Mouse (Mus musculus) cerebellum, adult 9-10 months (tissue): Measurements from ENCODE around the gene Prc1.

Experiments used
- DNase-seq: peaks from one replicate; pipeline ENCODE4 v3.0.0; 2022

Gene Prc1

DNA sequence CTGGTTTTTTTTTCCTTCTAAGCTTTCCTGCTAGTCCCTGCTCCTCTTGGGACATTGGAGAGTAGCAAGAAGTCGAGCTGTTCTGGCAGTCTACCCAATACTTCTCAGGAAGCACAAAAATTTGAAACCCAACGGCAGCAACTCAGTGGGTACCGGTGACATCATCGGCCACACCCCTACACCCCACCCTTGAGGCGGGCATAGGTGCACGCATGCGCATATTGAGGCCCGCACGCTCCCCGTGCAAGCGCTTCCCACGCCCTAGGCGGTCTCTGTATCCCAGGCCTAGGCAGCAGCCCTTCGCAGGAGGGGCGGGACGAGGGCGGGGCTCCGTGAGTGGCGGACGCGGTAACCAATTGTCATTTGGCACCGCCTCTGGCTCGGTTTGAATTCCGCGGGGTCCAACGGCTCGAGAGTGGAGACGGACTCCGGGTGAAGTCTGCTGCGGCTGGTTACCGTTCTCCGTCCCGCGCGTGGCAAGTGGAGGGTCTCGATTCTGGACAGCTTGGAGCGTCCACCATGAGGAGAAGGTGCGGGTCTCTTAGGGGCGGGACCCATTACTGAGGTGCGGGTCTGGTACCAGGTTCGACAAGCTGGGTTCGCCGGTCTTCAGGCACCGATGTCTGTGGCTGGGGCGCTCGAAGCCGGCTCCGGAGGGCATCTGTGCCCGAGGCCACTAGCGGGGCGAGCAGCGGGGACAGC is at the start of gene Prc1:
TSS of gene Prc1 (plus strand) at position 389 of the 702 bp plus-strand sequence.
- DNase-seq: peak; percentile 99

GRCm38 (mm10) chr7:80244851-80245250 is 49.4 kb upstream of the Prc1 start:
- no peak for DNase-seq

DNA sequence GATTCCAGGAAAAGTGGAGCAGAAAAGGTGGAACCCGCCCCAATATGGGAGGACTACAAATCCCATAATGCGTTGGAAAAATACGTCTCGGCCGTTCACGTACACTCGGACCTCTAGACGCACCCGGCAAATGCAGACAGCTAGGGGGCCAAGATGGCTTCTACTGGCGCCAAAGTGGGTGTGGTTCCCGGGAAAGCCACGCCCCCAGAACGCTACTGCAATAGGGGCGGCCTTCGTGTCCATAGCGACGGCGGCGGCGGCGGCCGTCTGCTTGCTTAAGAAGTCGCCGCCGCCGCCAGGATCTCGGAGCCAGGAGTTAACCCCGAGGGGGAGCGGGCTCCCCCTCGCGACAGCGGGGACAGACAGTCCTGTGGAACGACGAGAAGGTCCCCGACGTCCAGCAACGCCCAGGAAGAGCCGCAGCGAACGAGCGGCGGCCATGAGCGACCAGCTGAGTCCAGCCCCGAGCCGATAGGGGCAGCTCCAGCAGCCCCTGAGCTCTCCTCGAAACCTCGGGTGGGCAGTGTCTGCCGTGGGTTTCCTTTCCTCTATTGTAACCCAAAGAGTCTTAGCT is 48.0 kb upstream of the Prc1 start, which contains the start of gene Ttll13:
TSS of gene Ttll13 (plus strand) at position 229 of the 574 bp plus-strand sequence.
- DNase-seq: peak; percentile 98

DNA sequence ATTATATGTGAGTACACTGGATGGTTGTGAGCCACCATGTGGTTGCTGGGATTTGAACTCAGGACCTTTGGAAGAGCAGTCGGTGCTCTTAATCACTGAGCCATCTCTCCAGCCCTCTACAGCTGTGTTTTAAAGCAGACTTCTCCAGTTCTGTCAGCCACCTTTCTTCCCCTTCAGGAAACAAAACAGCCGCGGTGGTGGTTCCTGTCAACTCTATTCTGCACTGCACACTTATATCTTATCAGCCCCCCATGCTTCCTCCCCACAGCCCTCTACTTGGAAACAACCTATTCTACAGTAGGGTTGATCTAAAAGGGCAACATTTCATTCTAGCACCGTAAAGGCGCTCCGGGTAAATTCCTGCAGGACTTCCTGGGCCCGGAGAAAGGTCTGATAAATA is 47.4 kb upstream of the Prc1 start:
- no peak for DNase-seq

GRCm38 (mm10) chr7:80252437-80252836 is 41.8 kb upstream of the Prc1 start:
- DNase-seq: no peak

- no peak for DNase-seq
Observed at GRCm38 (mm10) chr7:80252886-80253285, 41.4 kb upstream of the Prc1 start.

DNA sequence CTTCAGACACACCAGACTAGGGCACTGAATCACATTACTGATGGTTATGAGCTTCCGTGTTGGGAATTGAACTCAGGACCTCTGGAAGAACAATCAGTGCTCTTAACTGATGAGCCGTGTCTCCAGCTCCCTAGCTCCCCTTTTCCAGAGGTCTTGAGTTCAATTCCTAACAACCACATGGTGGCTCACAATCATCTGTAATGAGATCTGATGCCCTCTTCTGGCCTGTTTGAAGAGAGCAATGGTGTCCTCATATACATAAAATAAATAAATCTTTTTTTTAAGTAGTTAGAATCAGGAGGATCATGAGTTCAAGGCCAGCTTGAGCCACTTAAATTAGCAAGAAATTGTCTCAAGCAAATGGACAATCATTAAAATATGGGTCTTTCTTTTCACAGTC is 38.3 kb upstream of the Prc1 start:
- no peak for DNase-seq

- DNase-seq: no peak
Observed at GRCm38 (mm10) chr7:80257706-80258105, 36.5 kb upstream of the Prc1 start.

GRCm38 (mm10) chr7:80260625-80261371 is 33.5 kb upstream of the Prc1 start, which contains the start of gene Ngrn:
Gene Ngrn (plus strand): TSS chr7:80261215.
- DNase-seq: peak; percentile 84

- DNase-seq: no peak
Observed at GRCm38 (mm10) chr7:80261372-80261990, 32.8 kb upstream of the Prc1 start.

DNA sequence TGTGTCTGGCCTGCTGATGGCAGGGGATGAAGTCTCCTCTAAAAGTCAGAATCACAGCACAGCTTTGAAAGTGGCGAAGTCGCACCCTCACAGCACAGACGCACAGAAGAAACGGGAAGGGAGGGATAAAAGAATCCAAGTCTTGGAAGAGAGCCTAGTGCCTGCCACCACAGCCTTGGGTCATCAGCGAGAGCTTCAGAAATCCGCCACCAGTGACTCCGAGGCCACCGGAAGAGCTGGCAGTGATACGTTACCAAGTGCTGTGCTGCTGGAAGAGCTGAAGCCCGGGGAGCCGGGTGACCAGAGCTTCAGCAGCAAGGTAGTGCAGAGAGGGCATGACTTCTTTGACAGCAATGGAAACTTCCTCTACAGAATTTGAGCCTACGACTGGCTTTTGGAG is 29.6 kb upstream of the Prc1 start:
- no peak for DNase-seq

- DNase-seq: no peak
Observed at GRCm38 (mm10) chr7:80267764-80268163, 26.5 kb upstream of the Prc1 start.

- peak; percentile 96 for DNase-seq
Observed at GRCm38 (mm10) chr7:80268897-80269750, 25.1 kb upstream of the Prc1 start, which contains the start of gene Vps33b. Gene Vps33b (plus strand): TSS chr7:80269649.

DNA sequence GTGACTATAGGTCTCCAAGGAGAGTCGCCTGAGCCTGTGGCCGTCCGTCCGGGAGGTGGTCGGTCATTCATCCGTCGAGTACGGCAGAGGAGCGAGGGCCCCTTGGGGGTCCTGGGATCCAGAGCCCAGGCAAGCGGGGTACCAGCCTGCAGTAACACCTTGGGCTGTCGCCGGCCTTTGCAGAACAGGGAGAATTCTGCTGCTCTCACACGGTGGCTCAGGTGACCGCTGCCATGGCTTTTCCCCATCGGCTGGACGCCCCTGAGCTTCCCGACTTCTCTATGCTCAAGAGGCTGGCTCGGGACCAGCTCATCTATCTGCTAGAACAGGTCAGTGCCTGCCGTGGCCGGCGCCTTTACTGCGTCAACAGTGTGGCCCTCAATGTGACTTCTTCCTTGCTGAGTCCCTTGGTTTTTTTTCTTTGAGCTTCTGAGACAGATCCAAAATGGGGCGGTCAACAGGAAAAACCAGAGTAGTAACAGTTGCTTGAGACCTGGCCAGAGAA is 24.4 kb upstream of the Prc1 start:
- peak; percentile 63 for DNase-seq

- no peak for DNase-seq
Observed at GRCm38 (mm10) chr7:80273456-80273855, 20.8 kb upstream of the Prc1 start.

DNA sequence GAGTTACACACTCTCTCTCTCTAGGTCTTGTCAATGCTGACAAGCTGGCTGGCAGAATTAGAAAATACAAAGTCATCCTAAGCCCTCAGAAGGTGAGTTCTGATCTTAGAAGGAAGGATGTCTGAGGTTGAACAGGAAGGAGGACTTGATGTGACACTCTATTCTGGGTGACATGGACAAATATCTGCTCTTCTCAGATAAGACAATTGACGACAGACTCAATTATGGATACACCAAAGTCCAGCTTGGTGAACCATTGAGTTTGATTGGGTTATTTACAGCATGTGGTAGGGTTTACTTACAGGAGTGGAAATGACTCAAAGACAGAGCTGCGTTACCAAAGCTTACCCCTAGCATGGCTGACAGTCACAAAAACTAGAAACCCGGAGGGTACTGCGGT is 17.9 kb upstream of the Prc1 start:
- DNase-seq: no peak

GRCm38 (mm10) chr7:80280032-80280431 is 14.2 kb upstream of the Prc1 start:
- DNase-seq: no peak

DNA sequence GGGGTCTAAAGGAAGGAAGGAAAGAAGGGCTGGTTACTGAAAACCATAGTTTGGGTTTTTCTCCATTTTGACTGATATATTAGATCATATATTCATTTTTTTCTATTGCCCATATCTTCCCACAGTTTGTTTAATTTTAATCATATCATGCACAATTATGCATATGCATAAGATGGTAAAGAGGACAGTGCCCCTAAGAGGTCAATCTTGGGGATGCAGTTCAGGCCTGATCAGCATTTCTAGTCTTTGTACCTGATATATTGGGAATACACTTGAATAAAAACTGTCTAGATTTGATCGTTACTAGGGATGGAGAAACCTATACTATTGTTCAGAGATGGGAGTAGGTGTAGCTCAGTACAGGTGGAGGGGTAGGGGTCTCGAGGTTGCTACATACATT is 13.3 kb upstream of the Prc1 start:
- DNase-seq: no peak

- DNase-seq: no peak
Observed at GRCm38 (mm10) chr7:80281646-80282045, 12.6 kb upstream of the Prc1 start.

- no peak for DNase-seq
Observed at GRCm38 (mm10) chr7:80283226-80283918, 10.9 kb upstream of the Prc1 start.

GRCm38 (mm10) chr7:80284391-80284790 is 9.9 kb upstream of the Prc1 start:
- no peak for DNase-seq

DNA sequence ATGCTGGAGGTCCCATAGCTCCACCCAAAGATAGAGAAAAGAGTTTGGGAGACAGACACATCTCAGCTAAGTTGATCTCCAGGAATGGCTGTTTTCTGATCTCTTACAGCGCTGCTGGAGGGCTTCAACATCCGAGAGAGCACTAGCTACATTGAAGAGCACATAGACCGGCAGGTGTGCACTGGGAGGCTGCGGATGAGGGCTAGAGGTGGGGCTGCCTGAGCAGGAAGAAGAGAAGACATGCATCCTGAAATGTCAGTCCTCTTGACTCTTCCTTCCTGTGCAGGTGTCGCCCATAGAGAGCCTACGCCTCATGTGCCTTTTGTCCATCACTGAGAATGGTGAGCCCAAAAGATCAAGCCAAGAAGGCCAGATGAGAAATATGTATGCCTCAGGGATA is 8.5 kb upstream of the Prc1 start:
- DNase-seq: no peak
